Mouse (Mus musculus) lung, postnatal 0 days (tissue): ENCODE measurements at regions not wholly inside any gene's neighbourhood (a gene's known extent, or its start where the extent isn't known, plus 50 kb on each side); places are given as distances from the start of the nearest gene placed in this dataset.

Experiments used
- CTCF ChIP-seq: IDR thresholded peaks from 2 replicates; pipeline ENCODE4 v1.5.1; 2016; ENCODE audit warnings: antibody characterized with exemption, mild to moderate bottlenecking
- EP300 ChIP-seq: IDR thresholded peaks from 2 replicates; pipeline ENCODE4 v1.6.1; 2016; ENCODE audit warnings: antibody characterized with exemption, mild to moderate bottlenecking, control low read depth

- TF ChIP-seq CTCF: no peak
- no peak for TF ChIP-seq EP300
Measured at GRCm38 (mm10) chr1:138683711-138684110, 63.8 kb upstream of the Nek7 start.
